Mouse (Mus musculus): ENCODE measurements around the gene Gm4450.

GRCm38 (mm10) chr3:98414296-98414695 is 42.6 kb downstream of the Gm4450 start:
- TF ChIP-seq CTCF (IDR thresholded peaks at IDR 0.05; ENCODE audit: low read depth) (no peak), EP300 (optimal IDR thresholded peaks at IDR 0.05) (no peak)

Measured in stomach, postnatal 0 days (tissue).